Mouse (Mus musculus) cerebellum, adult 2 months (tissue): ENCODE results near the gene Igsf21.

Experiments used
- CTCF ChIP-seq: fragments of 200-500 bp; IDR thresholded peaks from 2 replicates; pipeline ENCODE4 v1.5.1; 2011; ENCODE audit warnings: low read depth, mild to moderate bottlenecking, control low read depth, low read length, moderate library complexity, borderline replicate concordance; ENCODE audit not compliant: insufficient read depth
- POLR2A ChIP-seq: fragments of 200-500 bp; IDR thresholded peaks from 2 replicates; pipeline ENCODE4 v1.6.1; 2011; ENCODE audit warnings: low read length, control low read depth, borderline replicate concordance; ENCODE audit not compliant: insufficient read depth

- no peak for TF ChIP-seq CTCF
- no peak for TF ChIP-seq POLR2A
Observed at GRCm38 (mm10) chr4:140243231-140243630, 3.4 kb downstream of the Igsf21 start.
